Mouse (Mus musculus): ENCODE measurements around the gene Dthd1.

- no peak for TF ChIP-seq ZNF384 (IDR thresholded peaks at IDR 0.05; ENCODE audit: low read depth, low read length)
- no peak for TF ChIP-seq HCFC1 (IDR thresholded peaks at IDR 0.05; ENCODE audit: borderline replicate concordance, insufficient read depth, low read length)
- no peak for TF ChIP-seq CHD2 (IDR thresholded peaks at IDR 0.05; ENCODE audit: low read depth, low read length)
- TF ChIP-seq MAFK (IDR thresholded peaks at IDR 0.05; ENCODE audit: insufficient read depth, low read depth, low read length), result no peak
Observed at GRCm38 (mm10) chr5:62846571-62847131, 33.0 kb downstream of the Dthd1 start.
